Mouse (Mus musculus) layer of hippocampus, adult 9-10 months (tissue): ENCODE data around the gene Gm21725.
"Not testable (repeated sequence)": the region's sequence is repeated elsewhere in the genome, so short reads cannot be mapped to it uniquely, and the experiment has no call there.

Source experiments
- DNase-seq: peaks from one replicate; pipeline ENCODE4 v3.0.0; 2022; ENCODE audit warnings: low spot score

Gm21725 gene

GRCm38 (mm10) chrY:13348963-13349362 lies at the start of gene Gm21725:
Gene Gm21725 (minus strand): TSS chrY:13349063.
- not testable (repeated sequence) for DNase-seq
